Mouse (Mus musculus) left cerebral cortex, adult 8-10 months (tissue): ENCODE data around the gene Gap43. TPM values are rescaled to one million over a fixed set of nuclear protein-coding genes. Genes with fewer than 3 reads are reported as not detected.
A peak's percentile ranks its signal among the peaks of the same experiment; 100 is the strongest.
"Not testable (repeated sequence)": the region's sequence is repeated elsewhere in the genome, so short reads cannot be mapped to it uniquely, and the experiment has no call there.

ENCODE experiments used
- DNase-seq, 2 experiments: peaks; one replicate each; pipeline ENCODE4 v3.0.0; 2022; ENCODE audit warnings: low spot score in 2 of 2
- total RNA-seq, 4 experiments: library from RNA; stranded (reverse); gene quantifications; 2 replicates each; pipeline ENCODE4 v1.2.4; 2022

The Gap43 gene
- total RNA-seq, 4 experiments from 2014 or later, result 291 to 337 (median 334) TPM

- DNase-seq, result no peak
Observed at GRCm38 (mm10) chr16:42294481-42294880, 46.0 kb downstream of the Gap43 start.

- no peak for DNase-seq
Observed at GRCm38 (mm10) chr16:42294056-42294455, 46.4 kb downstream of the Gap43 start.

GRCm38 (mm10) chr16:42291572-42291971, 48.9 kb downstream of the Gap43 start:
- no peak for DNase-seq

GRCm38 (mm10) chr16:42284005-42284404, 56.4 kb downstream of the Gap43 start:
- no peak for DNase-seq

- no peak for DNase-seq
Observed at GRCm38 (mm10) chr16:42277713-42278112, 62.7 kb downstream of the Gap43 start.

GRCm38 (mm10) chr16:42277268-42277667, 63.2 kb downstream of the Gap43 start:
- DNase-seq, result no peak

GRCm38 (mm10) chr16:42276216-42277141, 64.0 kb downstream of the Gap43 start:
- peak; percentile 53 to 75 for DNase-seq

GRCm38 (mm10) chr16:42275518-42276215, 64.8 kb downstream of the Gap43 start:
- no peak for DNase-seq

GRCm38 (mm10) chr16:42271213-42271612, 69.2 kb downstream of the Gap43 start:
- DNase-seq, result no peak

GRCm38 (mm10) chr16:42269587-42269967, 70.9 kb downstream of the Gap43 start:
- DNase-seq, result no peak

- DNase-seq, result peak in 1 of 2 experiments; percentile 72
Observed at GRCm38 (mm10) chr16:42268843-42269586, 71.4 kb downstream of the Gap43 start.

- DNase-seq, result no peak
Observed at GRCm38 (mm10) chr16:42265185-42265584, 75.3 kb downstream of the Gap43 start.

- DNase-seq, result no peak
Observed at GRCm38 (mm10) chr16:42262935-42263542, 77.4 kb downstream of the Gap43 start.

GRCm38 (mm10) chr16:42255693-42256092, 84.8 kb downstream of the Gap43 start:
- peak; percentile 34 to 67 for DNase-seq

GRCm38 (mm10) chr16:42255222-42255621, 85.2 kb downstream of the Gap43 start:
- no peak for DNase-seq

GRCm38 (mm10) chr16:42252252-42252651, 88.2 kb downstream of the Gap43 start:
- DNase-seq, result no peak

GRCm38 (mm10) chr16:42244121-42244520, 96.3 kb downstream of the Gap43 start:
- not testable (repeated sequence) for DNase-seq

GRCm38 (mm10) chr16:42231306-42231705, 109.1 kb downstream of the Gap43 start:
- DNase-seq, result no peak
